Mouse (Mus musculus) lung, postnatal 0 days (tissue): ENCODE measurements around the gene Arhgef15.

Experiments
- CTCF ChIP-seq: IDR thresholded peaks from 2 replicates; pipeline ENCODE4 v1.5.1; 2016; ENCODE audit warnings: antibody characterized with exemption, mild to moderate bottlenecking
- EP300 ChIP-seq: IDR thresholded peaks from 2 replicates; pipeline ENCODE4 v1.6.1; 2016; ENCODE audit warnings: antibody characterized with exemption, mild to moderate bottlenecking, control low read depth

DNA sequence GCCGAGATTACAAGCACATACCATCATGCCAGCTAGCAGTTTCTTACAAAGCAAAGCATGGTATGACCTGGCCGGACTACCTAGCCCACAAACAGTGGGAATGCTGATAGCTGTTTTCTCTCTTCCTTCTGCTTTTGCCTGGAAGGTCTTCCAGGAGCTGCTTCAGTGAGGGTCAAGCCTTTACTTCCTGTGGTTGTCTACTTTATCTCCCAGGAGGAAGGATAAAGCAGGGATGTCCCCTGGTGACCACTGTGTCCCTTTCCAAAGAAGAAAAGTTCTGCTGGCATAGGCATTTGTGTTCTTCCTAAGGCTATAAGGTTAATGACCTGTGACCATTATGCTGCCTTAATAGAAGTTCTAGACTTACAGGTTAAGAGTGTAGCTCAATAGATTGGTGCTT lies 6.1 kb upstream of the Arhgef15 start:
- TF ChIP-seq CTCF: no peak
- no peak for TF ChIP-seq EP300
